9 mouse cellular contexts compared by ENCODE assay signal in the genomic region with DNA sequence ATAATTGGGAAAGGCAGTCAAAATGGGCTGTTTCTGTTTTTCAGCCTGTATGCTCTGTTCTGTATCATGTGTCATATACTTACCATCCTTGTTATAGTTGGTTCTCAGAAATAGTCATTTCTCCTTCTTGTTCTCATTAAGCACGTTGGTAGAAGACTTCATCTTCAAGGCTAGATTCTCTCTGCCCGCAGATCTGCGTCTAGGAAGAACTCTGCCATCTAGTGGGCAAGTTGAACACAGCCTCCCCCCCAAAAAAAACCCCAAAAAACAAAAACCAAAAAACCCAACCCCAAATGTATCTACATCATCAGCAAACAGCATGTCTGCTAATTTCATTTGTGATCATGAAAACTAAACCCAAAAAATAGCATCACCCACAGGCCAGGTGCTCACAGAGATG. TPM values are rescaled to one million over a fixed set of nuclear protein-coding genes. Genes with fewer than 3 reads are reported as not detected.
DNase-seq lines count a peak whose midpoint lies in the region; ATAC-seq and TF ChIP-seq lines count a peak whose summit lies in the region.
"Had no signal": no experiment of that assay in that cellular context is flagged by ENCODE, and none has a peak within 500 bp of the region (broad histone marks: within the 10 kb centered on the region; RNA-seq: fewer than 3 reads in every experiment).

No protein-coding gene starts in this region.

- no peak for ATAC-seq in intestine, postnatal 0 days
- ATAC-seq in intestine, embryonic 15.5 days = no peak
- no peak for ATAC-seq in embryonic facial prominence, embryonic 14.5 days (ENCODE audit: low read depth)

- H3K27ac ChIP-seq in intestine, postnatal 0 days (ENCODE audit: low read depth, low read length) = no peak overlapping the region
- no peak overlapping the region for H3K27ac ChIP-seq in intestine, embryonic 15.5 days
- H3K27ac ChIP-seq in embryonic facial prominence, embryonic 14.5 days (replicated peaks; ENCODE audit: low read depth, low read length) = no peak overlapping the region

- H3K27me3 ChIP-seq in intestine, postnatal 0 days (replicated peaks; ENCODE audit: control insufficient read depth, insufficient read depth, low read length) = no peaks in the 10 kb centered on the region
- no peaks in the 10 kb centered on the region for H3K27me3 ChIP-seq in intestine, embryonic 15.5 days (replicated peaks)
- H3K27me3 ChIP-seq in E14TG2a.4 (ENCODE audit: insufficient read depth, low read length) = no peaks in the 10 kb centered on the region
- H3K27me3 ChIP-seq in embryonic facial prominence, embryonic 14.5 days (replicated peaks; ENCODE audit: control insufficient read depth, insufficient read depth, low read length) = no peaks in the 10 kb centered on the region

- H3K36me3 ChIP-seq in intestine, postnatal 0 days (ENCODE audit: control insufficient read depth, insufficient read depth) = no peaks in the 10 kb centered on the region
- H3K36me3 ChIP-seq in intestine, embryonic 15.5 days = no peaks in the 10 kb centered on the region
- H3K36me3 ChIP-seq in E14TG2a.4 (ENCODE audit: insufficient read depth, low read length) = peaks cover 59% of the 10 kb centered on the region
- H3K36me3 ChIP-seq in embryonic facial prominence, embryonic 14.5 days (ENCODE audit: control insufficient read depth, insufficient read depth, low read length) = peaks cover 21% of the 10 kb centered on the region

- H3K4me2 ChIP-seq in intestine, postnatal 0 days (replicated peaks; ENCODE audit: low read depth) = no peak overlapping the region
- no peak overlapping the region for H3K4me2 ChIP-seq in intestine, embryonic 15.5 days (replicated peaks)
- no peak overlapping the region for H3K4me2 ChIP-seq in embryonic facial prominence, embryonic 14.5 days (ENCODE audit: low read depth, low read length)

- no peak overlapping the region for H3K4me3 ChIP-seq in intestine, postnatal 0 days (ENCODE audit: low read depth, low read length)
- H3K4me3 ChIP-seq in intestine, embryonic 15.5 days (replicated peaks) = no peak overlapping the region
- no peak overlapping the region for H3K4me3 ChIP-seq in E14TG2a.4 (replicated peaks; ENCODE audit: low read length)
- H3K4me3 ChIP-seq in embryonic facial prominence, embryonic 14.5 days (ENCODE audit: low read depth, low read length) = no peak overlapping the region
- H3K4me3 ChIP-seq: myocyte had no signal

- no peaks in the 10 kb centered on the region for H3K4me1 ChIP-seq in intestine, postnatal 0 days (replicated peaks; ENCODE audit: control insufficient read depth, insufficient read depth, low read length)
- H3K4me1 ChIP-seq in intestine, embryonic 15.5 days (replicated peaks) = peaks cover 10% of the 10 kb centered on the region; the same call in 1 of the 2 replicates
- no peaks in the 10 kb centered on the region for H3K4me1 ChIP-seq in E14TG2a.4 (replicated peaks; ENCODE audit: low read depth, low read length)
- no peaks in the 10 kb centered on the region for H3K4me1 ChIP-seq in embryonic facial prominence, embryonic 14.5 days (ENCODE audit: control insufficient read depth, insufficient read depth, low read length)

- peak; percentile 58 for DNase-seq in 416B (ENCODE audit: low read depth)
- peak; percentile 53 for DNase-seq in embryonic facial prominence, embryonic 14.5 days (ENCODE audit: low spot score)
- no peak for DNase-seq in right cerebral cortex, adult 2 months (ENCODE audit: low spot score in 2 of 2)
- DNase-seq in thymus, postnatal 25 days = no peak
- no peak for DNase-seq in left cerebral cortex, adult 11 months (ENCODE audit: low spot score)

- H3K9me3 ChIP-seq in intestine, postnatal 0 days (ENCODE audit: control insufficient read depth) = no peaks in the 10 kb centered on the region
- H3K9me3 ChIP-seq in intestine, embryonic 15.5 days = no peaks in the 10 kb centered on the region
- no peaks in the 10 kb centered on the region for H3K9me3 ChIP-seq in E14TG2a.4 (ENCODE audit: low read length)
- H3K9me3 ChIP-seq in embryonic facial prominence, embryonic 14.5 days (ENCODE audit: control insufficient read depth, low read length) = no peaks in the 10 kb centered on the region

- 11% methylated on average over 3 of the region's 3 CpGs for WGBS in intestine, postnatal 0 days
- WGBS in intestine, embryonic 15.5 days = 17% methylated on average over 3 of the region's 3 CpGs
- 23% methylated on average over 3 of the region's 3 CpGs for WGBS in embryonic facial prominence, embryonic 14.5 days

- peak; percentile 75 for TF ChIP-seq CTCF in intestine, postnatal 0 days (IDR thresholded peaks at IDR 0.05; ENCODE audit: low read depth)
- TF ChIP-seq CTCF in E14TG2a.4 (conservative IDR thresholded peaks at IDR 0.05; ENCODE audit: low read length) = peak; percentile 61

- no peak overlapping the region for H3K9ac ChIP-seq in intestine, postnatal 0 days (ENCODE audit: low read depth, low read length)
- no peak overlapping the region for H3K9ac ChIP-seq in intestine, embryonic 15.5 days
- no peak overlapping the region for H3K9ac ChIP-seq in embryonic facial prominence, embryonic 14.5 days (ENCODE audit: low read depth, low read length)

RNA-seq across cellular contexts. Expression of gene Gpr18, which starts 4.2 kb away (rescaled TPM):
- polyA plus RNA-seq in intestine, postnatal 0 days (2015; fragmentation: Nextera tagmentation; extraction: Ambion mirVana) = 0.10 and 0.13 TPM in 2 replicates
- polyA plus RNA-seq in intestine, embryonic 15.5 days (2015; fragmentation: Nextera tagmentation; extraction: Ambion mirVana) = 0.29 and 0.34 TPM in 2 replicates
- polyA plus RNA-seq in embryonic facial prominence, embryonic 14.5 days (2014; fragmentation: Nextera tagmentation; extraction: Ambion mirVana) = 0.11 and 0.22 TPM in 2 replicates
- polyA plus RNA-seq: myocyte had no signal

RNA-seq across cellular contexts. Expression of gene Ubac2, which starts 41.3 kb away (rescaled TPM):
- polyA plus RNA-seq in intestine, postnatal 0 days (2015; fragmentation: Nextera tagmentation; extraction: Ambion mirVana) = 39.2 and 39.9 TPM in 2 replicates
- polyA plus RNA-seq in intestine, embryonic 15.5 days (2015; fragmentation: Nextera tagmentation; extraction: Ambion mirVana) = 59.3 and 61.1 TPM in 2 replicates
- 60.1 and 65.9 TPM in 2 replicates for polyA plus RNA-seq in embryonic facial prominence, embryonic 14.5 days (2014; fragmentation: Nextera tagmentation; extraction: Ambion mirVana)

RNA-seq across cellular contexts. Expression of gene Gpr183, which starts 45.2 kb away (rescaled TPM):
- 1.5 and 1.6 TPM in 2 replicates for polyA plus RNA-seq in intestine, postnatal 0 days (2015; fragmentation: Nextera tagmentation; extraction: Ambion mirVana)
- polyA plus RNA-seq in intestine, embryonic 15.5 days (2015; fragmentation: Nextera tagmentation; extraction: Ambion mirVana) = 3.7 TPM in 2 replicates
- polyA plus RNA-seq in embryonic facial prominence, embryonic 14.5 days (2014; fragmentation: Nextera tagmentation; extraction: Ambion mirVana) = 3.5 and 5.1 TPM in 2 replicates

Comparison
In these comparisons a context has a peak if more than half of its experiments do, and no peak if none do; other contexts are left out.
1. DNase-seq: peak in 416B (single experiment) and embryonic facial prominence, embryonic 14.5 days (single experiment); none in right cerebral cortex, adult 2 months (0 of 2), thymus, postnatal 25 days (single experiment) and left cerebral cortex, adult 11 months (single experiment).